Mouse (Mus musculus): ENCODE results near the gene P2rx1. TPM values are rescaled to one million over a fixed set of nuclear protein-coding genes. Genes with fewer than 3 reads are reported as not detected.

The P2rx1 gene
- total RNA-seq, 2 experiments from 2014 or later: 1.8 TPM; not detected in 1

- 0 out of 2 replicates have a peak, but pooled peaks have one; percentile 42 for ATAC-seq (replicated peaks; ENCODE audit: low FRiP score, low TSS enrichment, poor library complexity, severe bottlenecking)
These were observed 50.4 kb downstream of the P2rx1 start for GRCm38 (mm10) chr11:73049335-73049734.

GRCm38 (mm10) chr11:73052795-73053194 is 53.9 kb downstream of the P2rx1 start:
- ATAC-seq (replicated peaks; ENCODE audit: low FRiP score, low TSS enrichment, poor library complexity, severe bottlenecking): no peak

- peak; percentile 48; the same call in 1 of the 2 replicates for ATAC-seq (replicated peaks; ENCODE audit: low FRiP score, low TSS enrichment, poor library complexity, severe bottlenecking)
These were observed 58.8 kb downstream of the P2rx1 start for GRCm38 (mm10) chr11:73057701-73058100.

- ATAC-seq (replicated peaks; ENCODE audit: low FRiP score, low TSS enrichment, poor library complexity, severe bottlenecking): no peak
These were observed 60.7 kb downstream of the P2rx1 start for GRCm38 (mm10) chr11:73059630-73060029.

- no peak for ATAC-seq (replicated peaks; ENCODE audit: low FRiP score, low TSS enrichment, poor library complexity, severe bottlenecking)
These were observed 62.5 kb downstream of the P2rx1 start for GRCm38 (mm10) chr11:73061413-73061812.

Other genes starting within 250 kb of the P2rx1 start
- gene Cyb5d2, start 203.0 kb upstream of the P2rx1 start, total RNA-seq (2014; fragmentation: Nextera tagmentation): 6.6 and 10.1 TPM in 2 replicates
- 3.9 and 5.4 TPM in 2 replicates for gene Cyb5d2, start 203.0 kb upstream of the P2rx1 start, total RNA-seq (2017)
- gene Zzef1, start 202.9 kb upstream of the P2rx1 start, total RNA-seq (2014; fragmentation: Nextera tagmentation): 38.9 and 40.4 TPM in 2 replicates
- 26.9 and 27.3 TPM in 2 replicates for gene Zzef1, start 202.9 kb upstream of the P2rx1 start, total RNA-seq (2017)
- 16.4 and 28.3 TPM in 2 replicates for gene Atp2a3, start 37.9 kb upstream of the P2rx1 start, total RNA-seq (2014; fragmentation: Nextera tagmentation)
- gene Atp2a3, start 37.9 kb upstream of the P2rx1 start, total RNA-seq (2017): 14.9 and 15.7 TPM in 2 replicates
- 0.12 and 0.28 TPM in 2 replicates for gene Camkk1, start 19.9 kb downstream of the P2rx1 start, total RNA-seq (2014; fragmentation: Nextera tagmentation)
- 0.53 TPM in 1 of 2 replicates, not detected in the other for gene Camkk1, start 19.9 kb downstream of the P2rx1 start, total RNA-seq (2017)
- gene Ncbp3, start 48.7 kb downstream of the P2rx1 start, total RNA-seq (2014; fragmentation: Nextera tagmentation): 12.5 and 12.7 TPM in 2 replicates
- gene Ncbp3, start 48.7 kb downstream of the P2rx1 start, total RNA-seq (2017): 16.4 and 19.1 TPM in 2 replicates
- 0.17 and 0.20 TPM in 2 replicates for gene Itgae, start 91.5 kb downstream of the P2rx1 start, total RNA-seq (2014; fragmentation: Nextera tagmentation)
- not detected in 2 replicates for gene Itgae, start 91.5 kb downstream of the P2rx1 start, total RNA-seq (2017)
- 10.9 and 14.4 TPM in 2 replicates for gene Haspin, start 139.2 kb downstream of the P2rx1 start, total RNA-seq (2014; fragmentation: Nextera tagmentation)
- 12.8 and 14.8 TPM in 2 replicates for gene Haspin, start 139.2 kb downstream of the P2rx1 start, total RNA-seq (2017)
- gene P2rx5, start 161.3 kb downstream of the P2rx1 start, total RNA-seq (2014; fragmentation: Nextera tagmentation): 1.7 TPM in 1 of 2 replicates, not detected in the other
- gene P2rx5, start 161.3 kb downstream of the P2rx1 start, total RNA-seq (2017): not detected in 2 replicates
- 77.1 and 79.8 TPM in 2 replicates for gene Emc6, start 177.9 kb downstream of the P2rx1 start, total RNA-seq (2014; fragmentation: Nextera tagmentation)
- gene Emc6, start 177.9 kb downstream of the P2rx1 start, total RNA-seq (2017): 34.1 and 53.7 TPM in 2 replicates
- 3.8 and 5.6 TPM in 2 replicates for gene Tax1bp3, start 178.0 kb downstream of the P2rx1 start, total RNA-seq (2014; fragmentation: Nextera tagmentation)
- 1.2 and 5.5 TPM in 2 replicates for gene Tax1bp3, start 178.0 kb downstream of the P2rx1 start, total RNA-seq (2017)
- gene Ctns, start 199.9 kb downstream of the P2rx1 start, total RNA-seq (2014; fragmentation: Nextera tagmentation): 12.0 and 13.2 TPM in 2 replicates
- 4.0 and 9.5 TPM in 2 replicates for gene Ctns, start 199.9 kb downstream of the P2rx1 start, total RNA-seq (2017)
- gene Shpk, start 200.4 kb downstream of the P2rx1 start, total RNA-seq (2014; fragmentation: Nextera tagmentation): 2.5 and 8.5 TPM in 2 replicates
- gene Shpk, start 200.4 kb downstream of the P2rx1 start, total RNA-seq (2017): 0.80 and 3.3 TPM in 2 replicates
- not detected in 2 replicates for gene Trpv1, start 235.2 kb downstream of the P2rx1 start, total RNA-seq (2014; fragmentation: Nextera tagmentation)
- not detected in 2 replicates for gene Trpv1, start 235.2 kb downstream of the P2rx1 start, total RNA-seq (2017)